Mouse (Mus musculus): ENCODE measurements at regions not wholly inside any gene's neighbourhood (a gene's known extent, or its start where the extent isn't known, plus 50 kb on each side); places are given as distances from the start of the nearest gene placed in this dataset.

DNA sequence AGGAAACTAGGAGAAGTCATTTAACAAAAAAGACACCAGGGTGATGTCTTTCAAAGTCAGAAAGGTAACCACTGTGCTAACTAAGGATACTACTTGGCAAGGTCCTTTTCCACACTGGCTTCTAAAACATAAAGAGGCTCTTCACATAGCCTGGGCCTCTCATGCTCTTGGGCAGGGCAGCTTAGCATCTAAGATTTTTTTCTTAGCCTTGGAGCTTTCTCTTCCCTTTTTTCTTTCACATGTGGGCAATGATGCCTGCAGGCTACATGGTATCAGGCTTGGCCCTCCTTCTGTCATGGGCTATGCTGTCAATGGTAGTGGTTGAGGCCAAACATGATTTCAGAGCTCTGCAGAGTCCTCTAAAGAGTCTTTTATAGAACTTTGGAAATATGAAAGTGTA lies 60.6 kb downstream of the Serpinb6d start:
- DNase-seq, result no peak

DNA sequence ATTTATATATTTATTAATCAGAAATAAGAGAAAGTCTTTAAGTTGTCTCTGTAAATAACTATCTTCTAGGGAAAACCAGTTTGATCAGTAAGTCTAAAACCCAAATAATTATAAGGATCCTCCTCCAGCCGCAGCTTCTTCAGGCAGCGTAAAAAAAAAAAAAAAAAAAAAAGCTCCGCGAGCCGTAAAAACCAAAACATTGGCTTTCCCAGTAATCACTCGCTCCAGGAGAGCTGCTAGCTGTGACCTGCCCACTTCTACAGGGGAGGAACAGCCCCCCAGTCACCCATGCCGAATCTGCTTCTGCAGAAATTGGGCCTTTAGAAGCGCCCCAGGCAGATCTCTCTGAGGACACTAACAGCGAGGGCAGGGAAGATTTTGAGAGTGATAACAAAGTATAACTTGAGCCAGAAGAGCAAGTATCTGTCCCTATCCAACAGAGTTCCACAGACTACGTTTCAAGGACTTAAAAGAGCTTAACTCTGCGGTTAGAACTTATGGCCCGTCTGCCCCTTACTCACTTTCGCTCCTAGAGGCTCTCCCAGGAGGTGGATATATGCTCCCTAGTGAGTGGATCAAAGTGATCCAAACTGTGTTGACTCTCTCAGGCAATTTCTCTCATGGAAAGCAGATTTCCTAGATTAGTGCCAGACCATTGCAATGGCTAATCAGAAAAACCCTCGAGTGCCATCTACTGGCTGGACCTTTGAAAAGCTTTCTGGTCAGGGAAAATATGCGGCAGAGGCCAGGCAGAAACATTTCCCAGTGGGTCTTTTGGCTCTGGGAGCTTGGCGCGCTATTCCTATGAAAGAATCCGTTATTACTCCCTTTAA lies 80.7 kb downstream of the Serpinb6e start:
- peak; percentile 67 for DNase-seq

DNA sequence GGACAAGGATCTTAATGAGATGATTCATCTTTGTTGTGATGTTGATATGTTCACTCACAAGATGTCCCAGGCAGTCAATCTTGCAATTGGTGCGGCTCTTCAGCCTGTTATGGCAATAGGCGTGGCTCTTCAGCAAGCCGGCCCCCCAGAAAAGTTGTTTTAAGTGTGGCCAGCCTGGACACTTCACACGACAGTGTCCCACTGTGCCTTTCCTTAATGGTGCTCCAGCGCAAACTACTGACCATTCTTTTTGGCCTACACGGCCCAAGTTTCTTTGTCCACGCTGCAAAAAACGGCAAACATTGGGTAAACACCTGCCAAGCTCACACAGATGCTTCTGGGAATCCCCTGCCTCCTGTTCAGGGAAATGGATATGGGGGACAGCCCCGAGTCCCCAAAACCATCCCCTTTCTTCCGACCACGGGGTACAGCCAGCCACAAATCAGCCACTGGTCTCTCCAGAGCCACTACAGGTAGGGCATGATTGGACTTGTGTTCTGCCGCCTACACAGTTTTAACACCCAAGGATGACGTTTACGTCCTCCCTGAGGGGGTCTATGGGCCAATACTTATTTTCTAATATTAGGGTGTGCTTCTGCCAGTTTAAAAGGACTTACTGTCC lies 79.8 kb downstream of the Serpinb6e start:
- DNase-seq, result no peak
